Mouse (Mus musculus) E14TG2a.4 (cell line): ENCODE results near the gene Tbpl1.

Experiments
- H3K27me3 ChIP-seq: 2 replicates; pipeline ENCODE4 v1.6.1; 2014; ENCODE audit warnings: low read length, control low read depth; ENCODE audit not compliant: insufficient read depth
- H3K36me3 ChIP-seq: 2 replicates; pipeline ENCODE4 v1.6.1; 2014; ENCODE audit warnings: low read length, control low read depth; ENCODE audit not compliant: insufficient read depth
- H3K4me1 ChIP-seq: replicated peaks from 2 replicates; pipeline ENCODE4 v1.6.1; 2014; ENCODE audit warnings: low read depth, low read length, control low read depth
- H3K4me3 ChIP-seq: replicated peaks from 2 replicates; pipeline ENCODE4 v1.5.1; 2014; ENCODE audit warnings: mild to moderate bottlenecking, low read length
- H3K9me3 ChIP-seq: 2 replicates; pipeline ENCODE4 v1.6.1; 2014; ENCODE audit warnings: low read length, control low read depth
- CTCF ChIP-seq: conservative IDR thresholded peaks from 2 replicates; pipeline ENCODE4 v1.5.1; 2014; ENCODE audit warnings: low read length
- NANOG ChIP-seq: IDR thresholded peaks from 2 replicates; pipeline ENCODE4 v1.6.1; 2014; ENCODE audit warnings: borderline replicate concordance, low read length, mixed read lengths
- POU5F1 ChIP-seq: IDR thresholded peaks from 2 replicates; pipeline ENCODE4 v1.6.1; 2014; ENCODE audit warnings: low read length, borderline replicate concordance

The Tbpl1 gene

GRCm38 (mm10) chr10:22731272-22732093 lies at the start of gene Tbpl1:
Gene Tbpl1 (minus strand): TSS chr10:22731938.
- no peaks in the 10 kb centered on the region for H3K27me3 ChIP-seq
- peak within 1 kb of the TSS; percentile 97 for H3K4me3 ChIP-seq
- H3K36me3 ChIP-seq, result no peaks in the 10 kb centered on the region
- TF ChIP-seq NANOG (no peak), POU5F1 (no peak), CTCF (no peak)
- peaks cover 27% of the 10 kb centered on the region for H3K4me1 ChIP-seq
- H3K9me3 ChIP-seq, result no peaks in the 10 kb centered on the region

GRCm38 (mm10) chr10:22781466-22781865 lies 49.7 kb upstream of the Tbpl1 start:
- Histone ChIP-seq H3K36me3 (no peaks in the 10 kb centered on the region), H3K4me3 (no peak overlapping the region), H3K4me1 (no peaks in the 10 kb centered on the region), H3K9me3 (no peaks in the 10 kb centered on the region), H3K27me3 (no peaks in the 10 kb centered on the region)
- peak; percentile 50 for TF ChIP-seq CTCF
- no peak for TF ChIP-seq NANOG
- TF ChIP-seq POU5F1, result no peak

GRCm38 (mm10) chr10:22777939-22778338 lies 46.2 kb upstream of the Tbpl1 start:
- no peaks in the 10 kb centered on the region for H3K27me3 ChIP-seq
- H3K4me1 ChIP-seq, result no peaks in the 10 kb centered on the region
- no peak overlapping the region for H3K4me3 ChIP-seq
- TF ChIP-seq POU5F1 (no peak), CTCF (peak; percentile 25; the same call in 1 of the 2 replicates)
- H3K9me3 ChIP-seq, result no peaks in the 10 kb centered on the region
- H3K36me3 ChIP-seq, result no peaks in the 10 kb centered on the region

- H3K4me1 ChIP-seq, result no peaks in the 10 kb centered on the region
- no peaks in the 10 kb centered on the region for H3K27me3 ChIP-seq
- H3K36me3 ChIP-seq, result no peaks in the 10 kb centered on the region
- TF ChIP-seq POU5F1, result no peak
- peak; percentile 39 for TF ChIP-seq CTCF
- no peak for TF ChIP-seq NANOG
- H3K4me3 ChIP-seq, result no peak overlapping the region
- no peaks in the 10 kb centered on the region for H3K9me3 ChIP-seq
Observed at GRCm38 (mm10) chr10:22776007-22776698, 44.4 kb upstream of the Tbpl1 start.

GRCm38 (mm10) chr10:22775456-22775855 lies 43.7 kb upstream of the Tbpl1 start:
- Histone ChIP-seq H3K4me3 (no peak overlapping the region), H3K4me1 (no peaks in the 10 kb centered on the region), H3K36me3 (no peaks in the 10 kb centered on the region), H3K27me3 (no peaks in the 10 kb centered on the region), H3K9me3 (no peaks in the 10 kb centered on the region)
- TF ChIP-seq CTCF, result no peak
- TF ChIP-seq POU5F1, result no peak
- TF ChIP-seq NANOG, result no peak

- TF ChIP-seq NANOG, result no peak
- TF ChIP-seq CTCF, result no peak
- TF ChIP-seq POU5F1, result no peak
- Histone ChIP-seq H3K4me3 (no peak overlapping the region), H3K4me1 (no peaks in the 10 kb centered on the region), H3K27me3 (no peaks in the 10 kb centered on the region), H3K9me3 (no peaks in the 10 kb centered on the region), H3K36me3 (no peaks in the 10 kb centered on the region)
Observed at GRCm38 (mm10) chr10:22774626-22775025, 42.9 kb upstream of the Tbpl1 start.

- Histone ChIP-seq H3K4me1 (no peaks in the 10 kb centered on the region), H3K27me3 (no peaks in the 10 kb centered on the region), H3K9me3 (no peaks in the 10 kb centered on the region), H3K36me3 (no peaks in the 10 kb centered on the region), H3K4me3 (no peak overlapping the region)
- no peak for TF ChIP-seq POU5F1
- no peak for TF ChIP-seq CTCF
- no peak for TF ChIP-seq NANOG
Observed at GRCm38 (mm10) chr10:22754240-22754639, 22.5 kb upstream of the Tbpl1 start.

GRCm38 (mm10) chr10:22751175-22751682 lies 19.5 kb upstream of the Tbpl1 start:
- no peaks in the 10 kb centered on the region for H3K36me3 ChIP-seq
- H3K4me3 ChIP-seq, result no peak overlapping the region
- no peaks in the 10 kb centered on the region for H3K9me3 ChIP-seq
- no peaks in the 10 kb centered on the region for H3K4me1 ChIP-seq
- H3K27me3 ChIP-seq, result no peaks in the 10 kb centered on the region
- TF ChIP-seq POU5F1, result no peak
- TF ChIP-seq NANOG, result no peak
- no peak for TF ChIP-seq CTCF
